Mouse (Mus musculus): Measurements from ENCODE around the gene Neurl4. TPM values are rescaled to one million over a fixed set of nuclear protein-coding genes. Genes with fewer than 3 reads are reported as not detected.
A peak's percentile ranks its signal among the peaks of the same experiment; 100 is the strongest.

Gene Neurl4
- polyA plus RNA-seq, 1 experiment from 2014 or later: 9.7 TPM

DNA sequence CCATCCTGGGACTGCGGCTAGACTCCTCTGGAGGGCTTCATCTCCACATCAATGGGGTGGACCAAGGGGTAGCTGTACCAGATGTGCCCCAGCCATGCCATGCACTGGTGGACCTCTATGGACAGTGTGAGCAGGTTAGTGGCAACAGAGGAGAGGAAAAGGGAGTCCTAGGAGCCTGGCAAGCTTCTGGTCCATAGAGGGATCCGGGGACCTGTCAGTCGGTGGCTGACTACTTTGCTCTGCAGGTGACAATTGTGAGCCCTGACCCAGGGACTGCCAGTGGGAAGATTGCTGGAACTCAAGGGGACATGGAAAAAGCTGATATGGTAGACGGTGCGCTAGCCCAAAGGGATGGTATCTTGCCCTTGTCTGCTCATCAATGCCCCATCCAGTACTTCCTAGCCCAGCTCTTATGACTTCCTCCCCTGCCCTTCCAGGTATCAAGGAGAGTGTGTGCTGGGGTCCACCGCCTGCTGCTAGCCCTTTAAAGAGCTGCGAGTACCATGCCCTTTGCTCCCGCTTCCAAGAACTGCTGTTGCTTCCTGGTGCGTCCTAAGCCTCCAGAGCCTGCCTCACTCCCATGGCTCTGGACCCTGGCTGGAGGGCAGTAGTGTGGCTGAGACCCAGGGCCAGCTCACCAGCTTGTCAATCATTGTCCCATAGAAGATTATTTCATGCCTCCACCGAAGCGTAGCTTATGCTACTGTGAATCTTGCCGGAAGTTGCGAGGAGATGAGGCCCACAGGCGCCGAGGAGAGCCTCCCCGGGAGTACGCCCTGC, 10.1 kb downstream of the Neurl4 start:
- no peak overlapping the region for H3K4me2 ChIP-seq (ENCODE audit: low read length)
- no peak overlapping the region for H3K9ac ChIP-seq (ENCODE audit: low read depth, low read length)
- H3K27ac ChIP-seq: peak overlapping the region; percentile 50
- no peak for TF ChIP-seq CTCF (IDR thresholded peaks at IDR 0.05; ENCODE audit: low read depth)
- H3K36me3 ChIP-seq (ENCODE audit: insufficient read depth, low read length): peaks cover 70% of the 10 kb centered on the region
- H3K9me3 ChIP-seq (replicated peaks; ENCODE audit: low read length): no peaks in the 10 kb centered on the region
- H3K4me1 ChIP-seq (replicated peaks; ENCODE audit: insufficient read depth, low read length): peaks cover 7% of the 10 kb centered on the region; the same call in 1 of the 2 replicates
- 89% methylated on average over 17 of the region's 17 CpGs for WGBS
- no peak for DNase-seq (ENCODE audit: low spot score)
- no peak overlapping the region for H3K4me3 ChIP-seq (replicated peaks; ENCODE audit: low read depth, low read length)
- no peaks in the 10 kb centered on the region for H3K27me3 ChIP-seq (ENCODE audit: insufficient read depth, low read length)
- ATAC-seq (replicated peaks; ENCODE audit: low FRiP score, low read depth): peak; percentile 52

DNA sequence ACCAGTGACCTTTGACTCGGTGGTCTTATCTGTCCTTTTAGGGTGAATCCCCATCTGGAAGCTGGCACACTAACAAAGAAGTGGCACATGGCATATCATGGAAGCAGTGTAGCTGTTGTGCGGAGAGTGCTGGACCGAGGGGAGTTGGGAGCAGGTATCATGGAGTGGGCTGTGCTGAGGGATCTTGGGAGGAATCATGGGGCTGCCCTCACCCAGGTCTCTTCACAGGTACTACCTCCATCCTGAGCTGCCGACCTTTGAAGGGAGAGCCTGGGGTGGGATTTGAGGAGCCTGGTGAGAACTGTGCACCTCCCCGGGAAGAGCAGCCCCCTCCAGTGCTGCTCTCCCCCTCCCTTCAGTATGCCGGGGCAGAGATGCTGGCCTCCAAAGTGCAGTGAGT, 10.8 kb downstream of the Neurl4 start:
- H3K4me3 ChIP-seq (replicated peaks; ENCODE audit: low read depth, low read length): no peak overlapping the region
- no peak for DNase-seq (ENCODE audit: low spot score)
- H3K9me3 ChIP-seq (replicated peaks; ENCODE audit: low read length): no peaks in the 10 kb centered on the region
- ATAC-seq (replicated peaks; ENCODE audit: low FRiP score, low read depth): no peak
- H3K9ac ChIP-seq (ENCODE audit: low read depth, low read length): no peak overlapping the region
- 92% methylated on average over 6 of the region's 6 CpGs for WGBS
- no peaks in the 10 kb centered on the region for H3K27me3 ChIP-seq (ENCODE audit: insufficient read depth, low read length)
- TF ChIP-seq CTCF (IDR thresholded peaks at IDR 0.05; ENCODE audit: low read depth): no peak
- H3K27ac ChIP-seq: no peak overlapping the region
- H3K36me3 ChIP-seq (ENCODE audit: insufficient read depth, low read length): peaks cover 68% of the 10 kb centered on the region
- H3K4me1 ChIP-seq (replicated peaks; ENCODE audit: insufficient read depth, low read length): peaks cover 7% of the 10 kb centered on the region; the same call in 1 of the 2 replicates
- H3K4me2 ChIP-seq (ENCODE audit: low read length): no peak overlapping the region

DNA sequence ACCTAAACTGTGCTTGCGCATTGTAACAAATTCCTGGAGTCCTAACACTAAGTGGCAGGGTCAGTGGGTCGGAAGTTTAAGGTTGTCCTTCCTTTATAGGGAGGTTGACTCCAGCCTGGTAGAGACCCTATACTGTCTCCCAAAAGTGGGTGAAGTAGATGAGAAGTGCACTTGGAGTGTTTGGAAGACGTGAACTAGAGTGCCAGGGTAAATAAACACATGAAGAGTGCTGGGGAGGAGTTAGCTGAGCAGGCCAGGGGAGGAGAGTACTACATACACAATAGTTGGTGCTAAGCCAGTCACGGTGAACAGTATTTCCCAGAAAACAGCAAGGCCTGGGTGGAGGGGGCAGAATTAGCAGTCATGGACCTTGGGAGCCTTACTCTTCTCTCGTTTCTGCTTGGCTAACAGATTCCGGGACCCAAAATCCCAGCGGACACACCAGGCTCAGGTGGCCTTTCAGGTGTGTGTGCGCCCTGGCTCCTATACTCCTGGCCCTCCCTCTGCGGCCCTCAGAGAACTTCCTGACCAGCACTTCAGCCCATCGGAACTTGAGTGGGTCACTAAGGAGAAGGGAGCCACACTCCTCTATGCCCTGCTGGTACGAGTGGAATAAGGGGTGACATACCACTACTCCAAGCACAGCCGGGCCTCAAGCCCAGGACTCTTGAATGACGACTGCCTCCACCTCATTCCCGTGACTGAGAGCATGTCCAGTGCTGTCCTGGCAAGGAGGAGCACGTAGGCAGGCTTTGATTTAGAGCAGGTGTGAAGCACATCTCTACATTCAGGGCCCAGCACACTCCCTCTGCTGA, 12.1 kb downstream of the Neurl4 start:
- Histone ChIP-seq H3K4me1 (replicated peaks; ENCODE audit: insufficient read depth, low read length) (peaks cover 7% of the 10 kb centered on the region; the same call in 1 of the 2 replicates), H3K36me3 (ENCODE audit: insufficient read depth, low read length) (peaks cover 66% of the 10 kb centered on the region), H3K9me3 (replicated peaks; ENCODE audit: low read length) (no peaks in the 10 kb centered on the region), H3K4me2 (ENCODE audit: low read length) (peak overlapping the region; percentile 99), H3K27ac (peak overlapping the region; percentile 86; the same call in 1 of the 2 replicates), H3K4me3 (replicated peaks; ENCODE audit: low read depth, low read length) (peak overlapping the region; percentile 64; the same call in 1 of the 2 replicates), H3K9ac (ENCODE audit: low read depth, low read length) (peak overlapping the region; percentile 82; the same call in 1 of the 2 replicates), H3K27me3 (ENCODE audit: insufficient read depth, low read length) (no peaks in the 10 kb centered on the region)
- DNase-seq (ENCODE audit: low spot score) (no peak), ATAC-seq (replicated peaks; ENCODE audit: low FRiP score, low read depth) (no peak)
- no peak for TF ChIP-seq CTCF (IDR thresholded peaks at IDR 0.05; ENCODE audit: low read depth)
- WGBS: 75% methylated on average over 15 of the region's 15 CpGs

DNA sequence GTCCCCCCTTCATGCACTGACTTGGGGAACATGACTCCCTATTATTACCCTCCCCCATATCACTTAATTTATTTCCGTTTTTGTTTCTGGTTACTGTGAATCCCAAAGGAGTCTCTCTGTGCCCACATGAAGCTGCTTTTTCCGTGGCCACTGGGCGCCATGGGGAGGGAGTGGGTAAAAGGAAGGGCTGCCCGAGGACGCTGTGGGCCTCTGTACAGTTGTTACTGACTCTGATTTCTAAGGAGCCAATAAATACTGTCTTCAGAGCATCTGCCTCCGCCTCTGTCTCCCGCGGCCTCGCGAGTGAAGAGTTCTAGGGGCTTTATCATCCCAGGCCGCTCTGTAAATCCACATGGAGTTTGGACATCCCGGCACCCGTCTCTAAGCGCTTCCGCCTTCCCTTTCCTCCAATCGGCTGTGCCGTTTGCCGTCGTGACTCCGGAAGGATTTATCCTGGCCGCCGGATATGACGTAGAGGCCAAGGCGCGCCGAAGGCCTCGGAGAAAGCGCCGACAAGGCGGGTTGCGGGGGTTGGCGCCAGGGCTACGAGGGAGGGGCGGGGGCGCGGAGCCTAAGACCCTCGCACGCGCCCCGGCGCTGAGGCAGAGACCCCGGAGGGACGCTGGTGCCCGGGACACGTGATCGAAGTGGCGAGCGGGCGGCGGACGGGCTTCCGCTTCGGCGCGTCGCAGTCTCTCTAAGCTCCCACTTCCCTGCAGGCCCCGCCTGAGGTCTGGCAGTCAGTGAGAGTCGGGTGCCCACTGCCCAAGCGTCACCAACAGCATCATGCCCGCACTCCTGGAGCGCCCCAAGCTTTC, 12.9 kb downstream of the Neurl4 start, which contains the start of gene Gps2:
Gps2 (plus strand) TSS at position 335 of the 818 bp plus-strand sequence.
- Histone ChIP-seq H3K4me3 (replicated peaks; ENCODE audit: low read depth, low read length) (peak within 1 kb of the TSS; percentile 64), H3K27me3 (ENCODE audit: insufficient read depth, low read length) (no peaks in the 10 kb centered on the region), H3K9ac (ENCODE audit: low read depth, low read length) (peak within 1 kb of the TSS; percentile 82), H3K4me1 (replicated peaks; ENCODE audit: insufficient read depth, low read length) (peaks cover 9% of the 10 kb centered on the region), H3K27ac (peak within 1 kb of the TSS; percentile 86), H3K9me3 (replicated peaks; ENCODE audit: low read length) (no peaks in the 10 kb centered on the region), H3K4me2 (ENCODE audit: low read length) (peak within 1 kb of the TSS; percentile 99), H3K36me3 (ENCODE audit: insufficient read depth, low read length) (peaks cover 66% of the 10 kb centered on the region)
- 2% methylated on average over 61 of the region's 61 CpGs for whole genome bisulfite sequencing
- DNase-seq (ENCODE audit: low spot score) (peak; percentile 97), ATAC-seq (replicated peaks; ENCODE audit: low FRiP score, low read depth) (peak; percentile 79)
- TF ChIP-seq CTCF (IDR thresholded peaks at IDR 0.05; ENCODE audit: low read depth): no peak

DNA sequence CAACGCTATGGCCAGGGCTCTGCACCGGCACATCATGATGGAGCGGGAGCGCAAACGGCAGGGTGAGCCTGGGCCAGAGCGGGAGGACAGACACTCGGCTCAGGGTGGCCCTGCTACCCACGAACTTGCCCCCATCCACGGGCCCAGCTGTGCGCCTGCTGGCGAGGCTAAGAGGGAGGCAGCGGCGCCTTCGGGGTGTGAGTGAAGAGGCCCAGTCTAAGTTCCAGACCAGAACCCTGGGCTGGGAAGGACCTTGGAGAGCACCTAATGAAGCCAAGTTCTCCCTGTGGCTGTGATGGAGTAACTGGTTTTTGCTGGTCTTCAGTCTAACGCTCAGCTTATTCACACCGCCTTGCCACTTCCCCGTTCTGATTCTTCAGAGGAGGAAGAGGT, 13.5 kb downstream of the Neurl4 start:
- ATAC-seq (replicated peaks; ENCODE audit: low FRiP score, low read depth) (no peak; the same call in 1 of the 2 replicates), DNase-seq (ENCODE audit: low spot score) (peak; percentile 37)
- Histone ChIP-seq H3K9me3 (replicated peaks; ENCODE audit: low read length) (no peaks in the 10 kb centered on the region), H3K27me3 (ENCODE audit: insufficient read depth, low read length) (no peaks in the 10 kb centered on the region), H3K4me2 (ENCODE audit: low read length) (peak overlapping the region; percentile 99), H3K4me1 (replicated peaks; ENCODE audit: insufficient read depth, low read length) (peaks cover 15% of the 10 kb centered on the region), H3K4me3 (replicated peaks; ENCODE audit: low read depth, low read length) (peak overlapping the region; percentile 64), H3K36me3 (ENCODE audit: insufficient read depth, low read length) (peaks cover 62% of the 10 kb centered on the region), H3K9ac (ENCODE audit: low read depth, low read length) (peak overlapping the region; percentile 82), H3K27ac (peak overlapping the region; percentile 86)
- WGBS: 1% methylated on average over 17 of the region's 17 CpGs
- no peak for TF ChIP-seq CTCF (IDR thresholded peaks at IDR 0.05; ENCODE audit: low read depth)
